Comparison of ENCODE assay signal across 18 mouse cellular contexts in the genomic region with DNA sequence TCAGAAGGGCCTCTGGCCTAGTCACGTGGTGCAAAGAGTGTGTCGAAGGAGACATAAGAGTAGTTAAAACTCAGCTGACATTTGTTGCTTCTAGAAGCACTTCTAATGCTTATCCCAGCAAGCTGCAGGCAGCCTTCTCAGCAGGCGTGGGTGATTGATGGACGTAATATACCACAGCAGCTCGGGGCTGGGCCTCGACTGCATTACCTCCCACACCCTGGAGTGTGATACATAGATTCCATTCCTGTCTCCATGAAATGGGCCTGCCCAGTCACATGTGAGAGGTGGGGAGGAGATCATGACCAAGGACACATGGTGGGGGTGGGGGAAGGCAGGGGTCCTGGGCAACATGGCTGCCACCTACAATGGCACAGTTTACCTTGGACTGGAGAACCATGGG.
DNase-seq lines count a peak whose midpoint lies in the region; ATAC-seq and TF ChIP-seq lines count a peak whose summit lies in the region.
"Had no signal": no experiment of that assay in that cellular context is flagged by ENCODE, and none has a peak within 500 bp of the region (broad histone marks: within the 10 kb centered on the region; RNA-seq: fewer than 3 reads in every experiment).

No protein-coding gene starts in this region.

- no peak overlapping the region for H3ac ChIP-seq in C2C12 (ENCODE audit: control insufficient read depth, insufficient read length, low read depth)

- H3K4me1 ChIP-seq in kidney, postnatal 0 days (replicated peaks; ENCODE audit: insufficient read depth, low read length), result peaks cover 5% of the 10 kb centered on the region; the same call in 1 of the 2 replicates
- peaks cover 47% of the 10 kb centered on the region for H3K4me1 ChIP-seq in limb, embryonic 10.5 days
- H3K4me1 ChIP-seq in midbrain, postnatal 0 days (ENCODE audit: insufficient read depth, low read length), result no peaks in the 10 kb centered on the region
- H3K4me1 ChIP-seq: liver, embryonic 15.5 days; midbrain, embryonic 15.5 days had no signal

- H3K4me3 ChIP-seq in kidney, postnatal 0 days (replicated peaks; ENCODE audit: low read depth, low read length), result no peak overlapping the region
- no peak overlapping the region for H3K4me3 ChIP-seq in C2C12 (ENCODE audit: insufficient read depth, poor library complexity, severe bottlenecking)
- H3K4me3 ChIP-seq in limb, embryonic 10.5 days, result no peak overlapping the region
- H3K4me3 ChIP-seq in midbrain, postnatal 0 days (ENCODE audit: low read depth, low read length), result no peak overlapping the region
- H3K4me3 ChIP-seq: forebrain, embryonic 10.5 days; heart, adult 2 months; limb, embryonic 13.5 days; liver, embryonic 15.5 days; midbrain, embryonic 15.5 days had no signal

- DNase-seq in kidney, postnatal 0 days (ENCODE audit: low spot score), result peak; percentile 44
- DNase-seq in kidney, adult 11 months, result no peak
- DNase-seq in CD4-positive, CD25-positive, alpha-beta regulatory T cell, adult 2 months (ENCODE audit: low read depth, low spot score), result peak; percentile 18
- no peak for DNase-seq in limb, embryonic 10.5 days (ENCODE audit: low spot score)
- no peak for DNase-seq in layer of hippocampus, adult 9-10 months (ENCODE audit: low spot score)
- no peak for DNase-seq in midbrain, postnatal 0 days (ENCODE audit: low spot score)
- DNase-seq: cerebellum, adult 8-10 months; gastrocnemius, postnatal 10 days; heart, adult 2 months; kidney, postnatal 10 days; right cerebral cortex, postnatal 14 days; thymus, postnatal 25 days had no signal

- no peaks in the 10 kb centered on the region for H3K79me3 ChIP-seq in C2C12 (ENCODE audit: low read depth)

- WGBS in kidney, postnatal 0 days, result 31% methylated on average over 6 of the region's 6 CpGs
- WGBS in limb, embryonic 10.5 days, result 26% methylated on average over 6 of the region's 6 CpGs
- 64% methylated on average over 6 of the region's 6 CpGs for WGBS in midbrain, postnatal 0 days

- no peak overlapping the region for H3K27ac ChIP-seq in kidney, postnatal 0 days
- H3K27ac ChIP-seq in limb, embryonic 10.5 days, result peak overlapping the region; percentile 42; the same call in 1 of the 2 replicates
- H3K27ac ChIP-seq in midbrain, postnatal 0 days (ENCODE audit: low read depth, low read length), result no peak overlapping the region
- H3K27ac ChIP-seq: forebrain, embryonic 10.5 days; limb, embryonic 13.5 days; liver, embryonic 15.5 days; midbrain, embryonic 15.5 days had no signal

- H3K9me3 ChIP-seq in kidney, postnatal 0 days (replicated peaks; ENCODE audit: low read length), result no peaks in the 10 kb centered on the region
- H3K9me3 ChIP-seq in limb, embryonic 10.5 days (replicated peaks), result no peaks in the 10 kb centered on the region
- no peaks in the 10 kb centered on the region for H3K9me3 ChIP-seq in midbrain, postnatal 0 days (ENCODE audit: low read length)
- H3K9me3 ChIP-seq: forebrain, embryonic 10.5 days; limb, embryonic 13.5 days; liver, embryonic 15.5 days; midbrain, embryonic 15.5 days had no signal

- H3K9ac ChIP-seq in kidney, postnatal 0 days (ENCODE audit: low read depth, low read length), result no peak overlapping the region
- no peak overlapping the region for H3K9ac ChIP-seq in midbrain, postnatal 0 days (replicated peaks; ENCODE audit: low read length, poor library complexity, severe bottlenecking)
- H3K9ac ChIP-seq: limb, embryonic 13.5 days; liver, embryonic 15.5 days; midbrain, embryonic 15.5 days had no signal

- H3K79me2 ChIP-seq in C2C12 (ENCODE audit: control insufficient read depth, insufficient read depth), result no peaks in the 10 kb centered on the region

- H3K36me3 ChIP-seq in kidney, postnatal 0 days (ENCODE audit: insufficient read depth, low read length), result no peaks in the 10 kb centered on the region
- no peaks in the 10 kb centered on the region for H3K36me3 ChIP-seq in C2C12 (ENCODE audit: control insufficient read depth, insufficient read depth)
- no peaks in the 10 kb centered on the region for H3K36me3 ChIP-seq in limb, embryonic 10.5 days
- H3K36me3 ChIP-seq in midbrain, postnatal 0 days (ENCODE audit: insufficient read depth, low read length), result no peaks in the 10 kb centered on the region
- H3K36me3 ChIP-seq: forebrain, embryonic 10.5 days; limb, embryonic 13.5 days; liver, embryonic 15.5 days; midbrain, embryonic 15.5 days had no signal

- H3K27me3 ChIP-seq in kidney, postnatal 0 days (ENCODE audit: insufficient read depth, low read length), result no peaks in the 10 kb centered on the region
- peaks cover 5% of the 10 kb centered on the region for H3K27me3 ChIP-seq in C2C12 (ENCODE audit: control insufficient read depth, insufficient read depth, insufficient read length)
- H3K27me3 ChIP-seq in limb, embryonic 10.5 days (ENCODE audit: low read depth, poor library complexity, severe bottlenecking), result no peaks in the 10 kb centered on the region
- H3K27me3 ChIP-seq in midbrain, postnatal 0 days (ENCODE audit: insufficient read depth, low read length), result no peaks in the 10 kb centered on the region
- H3K27me3 ChIP-seq: limb, embryonic 13.5 days; liver, embryonic 15.5 days; midbrain, embryonic 15.5 days had no signal

- no peak for TF ChIP-seq CTCF in kidney, postnatal 0 days (IDR thresholded peaks at IDR 0.05; ENCODE audit: low read depth)
- no peak for TF ChIP-seq CTCF in C2C12 (IDR thresholded peaks at IDR 0.05; ENCODE audit: control insufficient read depth, insufficient read depth, insufficient read length)
- TF ChIP-seq CTCF in midbrain, postnatal 0 days (IDR thresholded peaks at IDR 0.05), result no peak

- no peak overlapping the region for H3K4me2 ChIP-seq in kidney, postnatal 0 days (ENCODE audit: low read length)
- no peak overlapping the region for H3K4me2 ChIP-seq in midbrain, postnatal 0 days (ENCODE audit: low read depth, low read length, poor library complexity, severe bottlenecking)
- H3K4me2 ChIP-seq: limb, embryonic 13.5 days; liver, embryonic 15.5 days; midbrain, embryonic 15.5 days had no signal

- ATAC-seq in kidney, postnatal 0 days (replicated peaks; ENCODE audit: low FRiP score, low read depth), result 0 out of 2 replicates have a peak, but pooled peaks have one; percentile 13
- no peak for ATAC-seq in midbrain, postnatal 0 days (ENCODE audit: low FRiP score)
- ATAC-seq: activated CD4-positive, CD25-positive, alpha-beta regulatory T cell, adult 4 months; midbrain, embryonic 15.5 days had no signal

TF ChIP-seq in C2C12, 6 proteins besides CTCF, POLR2A, EP300 and RAD21:
- TF ChIP-seq CEBPB (IDR thresholded peaks at IDR 0.05; ENCODE audit: low read depth), result no peak
- no peak for TF ChIP-seq FOSL1 (IDR thresholded peaks at IDR 0.05; ENCODE audit: insufficient read depth, low read length, poor library complexity, severe bottlenecking)
- TF ChIP-seq USF1 (IDR thresholded peaks at IDR 0.05; ENCODE audit: low read depth), result peak; percentile 24
- TF ChIP-seq MYOD1 (IDR thresholded peaks at IDR 0.05; ENCODE audit: control insufficient read depth, insufficient read length, low read depth), result no peak
- no peak for TF ChIP-seq MAX (IDR thresholded peaks at IDR 0.05)
- no peak for TF ChIP-seq MYOG (IDR thresholded peaks at IDR 0.05; ENCODE audit: control insufficient read depth, extremely low read depth, insufficient read length)
TF ChIP-seq in C2C12: peak in this region for 1.

Comparison
In these comparisons a context has a peak if more than half of its experiments do, and no peak if none do; other contexts are left out.
1. DNase-seq: peak in kidney, postnatal 0 days (single experiment) and CD4-positive, CD25-positive, alpha-beta regulatory T cell, adult 2 months (single experiment); none in kidney, adult 11 months (single experiment), limb, embryonic 10.5 days (single experiment), layer of hippocampus, adult 9-10 months (single experiment) and midbrain, postnatal 0 days (single experiment).